Mouse (Mus musculus) stomach, embryonic 16.5 days (tissue): Measurements from ENCODE around the gene Usp38. TPM values are rescaled to one million over a fixed set of nuclear protein-coding genes. Genes with fewer than 3 reads are reported as not detected.
"Not testable (repeated sequence)": the region's sequence is repeated elsewhere in the genome, so short reads cannot be mapped to it uniquely, and the experiment has no call there.

ENCODE experiments used
- ATAC-seq: fragments of 200-750 bp; cut with Nextera tagmentation; 2 replicates; pipeline ENCODE4 v1.8.0; 2017; ENCODE audit warnings: moderate number of reproducible peaks, moderate TSS enrichment; ENCODE audit not compliant: insufficient read depth, low FRiP score
- H3K27ac ChIP-seq: fragments of 300-500 bp; sonication (generic); 2 replicates; pipeline ENCODE4 v1.5.1; 2014; ENCODE audit warnings: low read length
- H3K27me3 ChIP-seq: fragments of 300-500 bp; sonication (generic); 2 replicates; pipeline ENCODE4 v1.6.1; 2014; ENCODE audit warnings: low read length, control low read depth, mixed read lengths; ENCODE audit not compliant: control insufficient read depth, insufficient read depth
- H3K36me3 ChIP-seq: fragments of 300-500 bp; sonication (generic); 2 replicates; pipeline ENCODE4 v1.6.1; 2014; ENCODE audit warnings: low read length; ENCODE audit not compliant: control insufficient read depth, insufficient read depth
- H3K4me1 ChIP-seq: fragments of 300-500 bp; sonication (generic); 2 replicates; pipeline ENCODE4 v1.6.1; 2014; ENCODE audit warnings: low read length, control low read depth, mixed read lengths; ENCODE audit not compliant: control insufficient read depth, insufficient read depth
- H3K4me2 ChIP-seq: fragments of 300-500 bp; sonication (generic); 2 replicates; pipeline ENCODE4 v1.6.1; 2014; ENCODE audit warnings: low read depth, low read length, mixed read lengths
- H3K4me3 ChIP-seq: fragments of 300-500 bp; sonication (generic); replicated peaks from 2 replicates; pipeline ENCODE4 v1.5.1; 2014; ENCODE audit warnings: mild to moderate bottlenecking, low read length
- H3K9ac ChIP-seq: fragments of 300-500 bp; sonication (generic); 2 replicates; pipeline ENCODE4 v1.6.1; 2014; ENCODE audit warnings: low read length
- H3K9me3 ChIP-seq: fragments of 300-500 bp; sonication (generic); replicated peaks from 2 replicates; pipeline ENCODE4 v1.6.1; 2016; ENCODE audit warnings: low read length, control low read depth; ENCODE audit not compliant: control insufficient read depth
- WGBS: fragments of 180-500 bp; shearing (Covaris S2); extraction: QIAGEN DNeasy Blood & Tissue Kit; methylation state at CpG from one replicate; pipeline ENCODE4 v1.1.7; 2014; 5-methylcytosine and 5-hydroxymethylcytosine counted together
- polyA plus RNA-seq: library from polyadenylated mRNA; unstranded; fragments of >200 nt; fragmentation: Nextera tagmentation; extraction: Ambion mirVana; gene quantifications from 2 replicates; pipeline ENCODE4 v1.2.1, GENCODE M21; 2015

Gene Usp38
- 14.2 and 16.5 TPM in 2 replicates for polyA plus RNA-seq

- Histone ChIP-seq H3K9ac (peak within 1 kb of the TSS; percentile 92), H3K27me3 (no peaks in the 10 kb centered on the region), H3K4me3 (peak within 1 kb of the TSS; percentile 95), H3K36me3 (peaks cover under 1% of the 10 kb centered on the region; the same call in 1 of the 2 replicates), H3K4me2 (peak within 1 kb of the TSS; percentile 95), H3K9me3 (no peaks in the 10 kb centered on the region), H3K27ac (peak within 1 kb of the TSS; percentile 99), H3K4me1 (peaks cover 8% of the 10 kb centered on the region)
- 2% methylated on average over 57 of the region's 57 CpGs for WGBS
- ATAC-seq: peak; percentile 98
Measured at GRCm38 (mm10) chr8:81014789-81015699, at the start of gene Usp38. Usp38 (minus strand) TSS chr8:81014928.

DNA sequence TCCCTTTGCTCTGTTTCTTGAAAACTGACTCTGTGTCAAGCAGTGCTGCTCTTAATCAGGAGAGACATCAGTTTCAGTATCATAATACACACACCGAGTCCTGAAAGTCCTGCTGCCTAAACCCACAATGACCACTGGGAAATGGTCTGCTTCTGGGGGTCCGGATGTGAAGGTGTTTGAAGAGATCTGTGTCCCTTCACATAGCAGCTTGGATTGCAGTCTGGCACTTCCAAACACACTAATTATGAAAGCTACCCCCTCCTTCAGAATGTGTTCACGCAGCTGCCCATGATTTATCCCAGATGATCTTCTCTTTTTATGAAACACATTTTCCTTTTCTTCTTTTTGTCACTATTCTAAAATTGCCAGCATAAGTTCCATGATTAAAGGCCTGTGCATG is 47.8 kb upstream of the Usp38 start:
- 62% methylated on average over 3 of the region's 3 CpGs for WGBS
- no peak for ATAC-seq
- no peak overlapping the region for H3K27ac ChIP-seq
- H3K9ac ChIP-seq: no peak overlapping the region
- H3K4me3 ChIP-seq: no peak overlapping the region
- no peaks in the 10 kb centered on the region for H3K27me3 ChIP-seq
- H3K36me3 ChIP-seq: no peaks in the 10 kb centered on the region
- no peak overlapping the region for H3K4me2 ChIP-seq
- H3K9me3 ChIP-seq: no peaks in the 10 kb centered on the region
- H3K4me1 ChIP-seq: no peaks in the 10 kb centered on the region

DNA sequence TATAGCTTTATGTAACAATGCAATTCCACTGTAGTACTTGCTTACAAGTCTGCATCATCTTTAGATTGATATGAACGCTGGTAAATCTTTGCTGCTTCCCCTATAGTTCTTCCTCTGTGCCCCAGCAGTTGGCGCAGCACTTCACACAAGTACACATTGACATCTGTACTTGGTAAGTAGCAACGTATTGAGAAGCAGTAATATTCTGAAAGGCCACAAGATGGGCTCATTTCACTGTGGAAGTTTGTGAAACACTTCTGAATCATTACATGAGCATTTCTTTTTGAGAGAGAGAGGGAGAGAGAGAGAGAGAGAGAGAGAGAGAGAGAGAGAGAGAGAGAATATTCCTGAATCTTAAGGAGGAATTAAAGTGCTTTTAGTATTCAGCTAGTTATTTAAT is 47.2 kb upstream of the Usp38 start:
- H3K4me1 ChIP-seq: no peaks in the 10 kb centered on the region
- no peaks in the 10 kb centered on the region for H3K27me3 ChIP-seq
- no peaks in the 10 kb centered on the region for H3K9me3 ChIP-seq
- WGBS: 19% methylated on average over 3 of the region's 3 CpGs
- no peak overlapping the region for H3K27ac ChIP-seq
- H3K4me3 ChIP-seq: no peak overlapping the region
- no peak for ATAC-seq
- no peak overlapping the region for H3K9ac ChIP-seq
- H3K4me2 ChIP-seq: no peak overlapping the region
- H3K36me3 ChIP-seq: no peaks in the 10 kb centered on the region

DNA sequence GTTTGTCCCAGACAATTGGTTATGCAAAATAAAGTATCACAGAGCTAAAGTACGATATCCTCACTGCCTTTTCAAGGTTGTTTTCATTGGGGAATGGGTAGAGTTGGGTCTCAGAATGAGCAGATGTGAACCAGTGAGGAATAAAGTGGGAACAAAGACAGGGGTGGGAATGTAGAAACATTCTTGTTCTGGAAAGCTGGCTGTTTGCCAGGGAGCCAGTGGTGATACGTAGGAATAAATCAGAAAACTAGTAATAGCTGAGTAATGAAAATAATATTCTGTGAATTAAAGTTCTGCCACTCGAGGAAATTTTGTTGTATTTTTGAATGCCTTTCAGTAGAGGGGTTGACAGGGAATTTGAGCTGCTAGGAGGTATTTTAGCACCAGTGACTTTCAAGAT is 29.5 kb upstream of the Usp38 start:
- Histone ChIP-seq H3K27me3 (no peaks in the 10 kb centered on the region), H3K36me3 (no peaks in the 10 kb centered on the region), H3K9me3 (no peaks in the 10 kb centered on the region), H3K9ac (no peak overlapping the region), H3K4me1 (no peaks in the 10 kb centered on the region), H3K4me2 (no peak overlapping the region), H3K4me3 (no peak overlapping the region), H3K27ac (no peak overlapping the region)
- WGBS: 44% methylated on average over 3 of the region's 3 CpGs
- no peak for ATAC-seq

GRCm38 (mm10) chr8:81027991-81028390 is 13.3 kb upstream of the Usp38 start:
- no peak overlapping the region for H3K4me2 ChIP-seq
- no peak overlapping the region for H3K27ac ChIP-seq
- peaks cover 10% of the 10 kb centered on the region; the same call in 1 of the 2 replicates for H3K9me3 ChIP-seq
- WGBS: 33% methylated on average over 2 of the region's 2 CpGs
- H3K4me3 ChIP-seq: no peak overlapping the region
- no peak for ATAC-seq
- no peaks in the 10 kb centered on the region for H3K4me1 ChIP-seq
- H3K27me3 ChIP-seq: no peaks in the 10 kb centered on the region
- H3K36me3 ChIP-seq: no peaks in the 10 kb centered on the region
- no peak overlapping the region for H3K9ac ChIP-seq

DNA sequence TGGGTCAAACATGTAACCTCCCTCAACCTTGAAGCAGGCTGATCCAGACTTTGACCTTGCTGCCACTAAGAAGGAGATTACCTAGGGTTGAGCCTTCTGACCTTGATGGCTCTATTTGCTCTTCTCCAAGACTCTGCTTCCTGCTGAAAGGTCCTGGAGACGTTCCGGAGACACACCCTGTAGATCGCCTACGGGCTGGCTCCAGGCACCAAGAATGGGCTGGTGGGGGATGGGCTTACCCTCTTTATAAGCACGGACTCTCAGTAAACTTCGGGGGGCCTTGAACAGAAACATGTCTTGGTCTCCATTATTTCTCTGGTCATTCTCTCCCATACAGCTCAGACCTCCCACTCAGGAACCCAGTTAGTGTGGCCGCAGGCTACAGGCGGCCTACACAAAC is 2.8 kb upstream of the Usp38 start:
- H3K4me3 ChIP-seq, H3K4me2 ChIP-seq, H3K9ac ChIP-seq, H3K9me3 ChIP-seq, H3K36me3 ChIP-seq, H3K4me1 ChIP-seq, H3K27me3 ChIP-seq, H3K27ac ChIP-seq, ATAC-seq: not testable (repeated sequence)
- WGBS: 91% methylated on average over 8 of the region's 8 CpGs

DNA sequence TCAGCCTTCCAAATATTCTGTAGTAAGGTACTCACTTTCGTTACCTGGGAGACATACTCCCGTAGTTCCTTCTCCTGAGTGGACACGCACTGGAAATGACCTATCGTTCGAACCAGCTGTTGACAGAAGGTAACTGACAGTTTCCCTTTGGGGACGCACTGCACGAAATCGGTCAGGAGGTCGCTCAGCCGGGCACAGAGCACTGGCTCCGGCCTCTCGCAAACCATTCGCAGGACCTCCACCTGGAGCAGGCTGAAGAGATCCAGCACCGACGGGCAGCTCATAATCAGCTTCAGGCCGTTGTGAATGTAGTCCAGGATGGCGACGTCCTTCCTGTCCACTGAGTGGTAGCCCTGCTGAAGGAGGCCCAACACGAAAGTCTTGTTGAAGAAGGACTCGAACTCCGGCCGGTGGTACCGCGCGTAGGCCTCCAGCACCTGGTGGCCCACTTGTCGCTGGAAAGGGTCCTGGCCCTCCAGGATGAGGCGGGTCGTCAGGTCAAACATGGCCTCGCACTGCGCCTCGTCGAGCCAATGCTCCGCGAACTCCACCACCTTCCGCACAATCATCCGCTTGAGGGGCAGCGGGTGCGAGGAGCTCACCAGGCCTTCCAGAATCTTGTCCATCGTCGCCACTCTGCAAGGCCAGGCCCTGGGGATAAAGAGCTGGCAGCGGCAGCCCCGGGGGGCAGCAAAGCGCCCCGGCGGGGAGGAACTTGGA is 757 bp downstream of the Usp38 start:
- peak overlapping the region; percentile 95 for H3K4me2 ChIP-seq
- H3K9me3 ChIP-seq: no peaks in the 10 kb centered on the region
- peak overlapping the region; percentile 90 for H3K9ac ChIP-seq
- no peaks in the 10 kb centered on the region for H3K27me3 ChIP-seq
- peaks cover 8% of the 10 kb centered on the region for H3K4me1 ChIP-seq
- H3K36me3 ChIP-seq: peaks cover 2% of the 10 kb centered on the region; the same call in 1 of the 2 replicates
- 1% methylated on average over 45 of the region's 45 CpGs for WGBS
- H3K4me3 ChIP-seq: peak overlapping the region; percentile 95
- H3K27ac ChIP-seq: peak overlapping the region; percentile 83
- no peak for ATAC-seq

DNA sequence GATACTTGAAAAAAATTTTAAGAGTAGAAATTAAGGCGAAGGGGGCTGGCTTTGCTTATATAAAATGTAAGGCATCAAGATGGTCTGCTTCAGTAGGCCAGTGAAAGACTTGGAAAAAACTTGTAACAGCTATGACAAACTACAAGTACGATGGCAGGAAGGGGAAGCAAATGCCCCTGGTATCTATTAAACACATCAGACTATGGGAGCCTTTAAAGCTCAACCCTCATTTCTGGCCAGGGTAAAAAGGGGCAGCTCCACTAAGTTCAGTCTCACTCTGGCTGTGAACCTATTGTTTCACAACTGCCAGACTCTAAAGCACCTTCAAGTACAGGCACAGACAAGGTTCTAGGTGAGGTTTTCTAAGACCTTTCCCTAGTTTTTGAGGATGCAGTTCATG is 2.0 kb downstream of the Usp38 start:
- H3K27me3 ChIP-seq: no peaks in the 10 kb centered on the region
- H3K4me2 ChIP-seq: peak overlapping the region; percentile 95
- no peaks in the 10 kb centered on the region for H3K9me3 ChIP-seq
- WGBS: 57% methylated on average over 2 of the region's 2 CpGs
- H3K9ac ChIP-seq: peak overlapping the region; percentile 90
- ATAC-seq: no peak
- H3K4me1 ChIP-seq: peaks cover 8% of the 10 kb centered on the region
- peaks cover 2% of the 10 kb centered on the region; the same call in 1 of the 2 replicates for H3K36me3 ChIP-seq
- H3K27ac ChIP-seq: no peak overlapping the region
- peak overlapping the region; percentile 95 for H3K4me3 ChIP-seq

DNA sequence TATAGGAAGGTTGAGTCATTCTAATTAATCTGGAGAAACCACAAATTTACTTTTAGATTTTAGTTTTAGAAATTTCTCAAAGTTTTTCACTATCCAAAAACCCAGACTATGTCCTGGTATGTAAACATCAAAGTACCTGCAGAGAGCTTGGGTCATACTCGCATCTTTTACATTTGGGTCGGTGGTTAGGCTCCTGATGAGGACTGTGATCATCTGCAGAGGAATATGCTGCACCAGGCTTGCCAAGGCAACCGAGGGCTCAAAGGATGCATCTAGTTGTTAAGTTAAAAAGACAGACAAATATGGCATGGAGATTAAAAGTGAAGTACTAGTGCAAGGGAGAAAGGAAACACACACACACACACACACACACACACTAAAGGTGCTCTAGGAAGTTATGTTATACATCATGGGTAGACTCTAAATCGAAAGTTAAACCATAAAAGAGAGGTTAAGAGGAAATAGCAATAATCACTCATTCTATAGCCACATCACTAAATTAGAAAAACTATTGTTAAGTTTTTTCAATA is 2.6 kb downstream of the Usp38 start:
- WGBS: 68% methylated on average over 4 of the region's 4 CpGs
- peaks cover 8% of the 10 kb centered on the region for H3K4me1 ChIP-seq
- no peak for ATAC-seq
- H3K9ac ChIP-seq: no peak overlapping the region
- H3K27me3 ChIP-seq: no peaks in the 10 kb centered on the region
- H3K9me3 ChIP-seq: no peaks in the 10 kb centered on the region
- H3K36me3 ChIP-seq: peaks cover 2% of the 10 kb centered on the region; the same call in 1 of the 2 replicates
- no peak overlapping the region for H3K27ac ChIP-seq
- peak overlapping the region; percentile 95 for H3K4me2 ChIP-seq
- peak overlapping the region; percentile 24 for H3K4me3 ChIP-seq
